Mouse (Mus musculus): ENCODE measurements around the gene Fam19a1. TPM values are rescaled to one million over a fixed set of nuclear protein-coding genes. Genes with fewer than 3 reads are reported as not detected.

Fam19a1 gene
- total RNA-seq, 2 experiments from 2014 or later = 5.4 to 6.3 TPM

GRCm38 (mm10) chr6:96433896-96434295, 320.9 kb downstream of the Fam19a1 start:
- DNase-seq (ENCODE audit: low spot score in 2 of 2) = no peak

- DNase-seq (ENCODE audit: low spot score in 2 of 2) = no peak
These were observed 322.6 kb downstream of the Fam19a1 start for GRCm38 (mm10) chr6:96435545-96435944.

GRCm38 (mm10) chr6:96437814-96438213, 324.9 kb downstream of the Fam19a1 start:
- no peak for DNase-seq (ENCODE audit: low spot score in 2 of 2)

GRCm38 (mm10) chr6:96439419-96439818, 326.5 kb downstream of the Fam19a1 start:
- DNase-seq (ENCODE audit: low spot score in 2 of 2) = no peak

GRCm38 (mm10) chr6:96441971-96442370, 329.0 kb downstream of the Fam19a1 start:
- no peak for DNase-seq (ENCODE audit: low spot score in 2 of 2)

GRCm38 (mm10) chr6:96447466-96447865, 334.5 kb downstream of the Fam19a1 start:
- DNase-seq (ENCODE audit: low spot score in 2 of 2) = no peak

GRCm38 (mm10) chr6:96456266-96456665, 343.3 kb downstream of the Fam19a1 start:
- no peak for DNase-seq (ENCODE audit: low spot score in 2 of 2)

GRCm38 (mm10) chr6:96457590-96458259, 344.8 kb downstream of the Fam19a1 start:
- DNase-seq (ENCODE audit: low spot score in 2 of 2) = no peak

- DNase-seq (ENCODE audit: low spot score in 2 of 2) = no peak
These were observed 346.1 kb downstream of the Fam19a1 start for GRCm38 (mm10) chr6:96459041-96459440.

- DNase-seq (ENCODE audit: low spot score in 2 of 2) = no peak
These were observed 386.5 kb downstream of the Fam19a1 start for GRCm38 (mm10) chr6:96499464-96499863.

GRCm38 (mm10) chr6:96541600-96541999, 428.6 kb downstream of the Fam19a1 start:
- no peak for DNase-seq (ENCODE audit: low spot score in 2 of 2)

- DNase-seq (ENCODE audit: low spot score in 2 of 2) = no peak
These were observed 431.9 kb downstream of the Fam19a1 start for GRCm38 (mm10) chr6:96544832-96545231.

GRCm38 (mm10) chr6:96550431-96550830, 437.5 kb downstream of the Fam19a1 start:
- DNase-seq (ENCODE audit: low spot score in 2 of 2) = no peak

- DNase-seq (ENCODE audit: low spot score in 2 of 2) = no peak
These were observed 465.7 kb downstream of the Fam19a1 start for GRCm38 (mm10) chr6:96578649-96579048.

- DNase-seq (ENCODE audit: low spot score in 2 of 2) = no peak
These were observed 467.8 kb downstream of the Fam19a1 start for GRCm38 (mm10) chr6:96580726-96581125.

- DNase-seq (ENCODE audit: low spot score in 2 of 2) = no peak
These were observed 468.2 kb downstream of the Fam19a1 start for GRCm38 (mm10) chr6:96581187-96581586.

GRCm38 (mm10) chr6:96587427-96587826, 474.5 kb downstream of the Fam19a1 start:
- DNase-seq (ENCODE audit: low spot score in 2 of 2) = no peak

- no peak for DNase-seq (ENCODE audit: low spot score in 2 of 2)
These were observed 480.1 kb downstream of the Fam19a1 start for GRCm38 (mm10) chr6:96593031-96593430.

GRCm38 (mm10) chr6:96595201-96595600, 482.2 kb downstream of the Fam19a1 start:
- DNase-seq (ENCODE audit: low spot score in 2 of 2) = no peak

GRCm38 (mm10) chr6:96624196-96624595, 511.2 kb downstream of the Fam19a1 start:
- no peak for DNase-seq (ENCODE audit: low spot score in 2 of 2)

GRCm38 (mm10) chr6:96631518-96631917, 518.6 kb downstream of the Fam19a1 start:
- DNase-seq (ENCODE audit: low spot score in 2 of 2) = no peak

GRCm38 (mm10) chr6:96632243-96632642, 519.3 kb downstream of the Fam19a1 start:
- DNase-seq (ENCODE audit: low spot score in 2 of 2) = no peak

- DNase-seq (ENCODE audit: low spot score in 2 of 2) = no peak
These were observed 522.7 kb downstream of the Fam19a1 start for GRCm38 (mm10) chr6:96635663-96636062.
